Mouse (Mus musculus) kidney, adult 2 months (tissue): ENCODE results near the gene Gm19935. TPM values are rescaled to one million over a fixed set of nuclear protein-coding genes. Genes with fewer than 3 reads are reported as not detected.

Source experiments
- DNase-seq: peaks from one replicate; pipeline ENCODE4 v3.0.0; 2021
- H3K27ac ChIP-seq: fragments of 200-500 bp; 2 replicates; pipeline ENCODE4 v1.5.1; 2012; ENCODE audit warnings: low read depth, low read length, control low read depth, inconsistent platforms; ENCODE audit not compliant: insufficient read depth
- H3K27me3 ChIP-seq: fragments of 200-500 bp; replicated peaks from 2 replicates; pipeline ENCODE4 v1.6.1; 2012; ENCODE audit warnings: mild to moderate bottlenecking, moderate library complexity, low read length, inconsistent platforms; ENCODE audit not compliant: control insufficient read depth, insufficient read depth
- H3K36me3 ChIP-seq: fragments of 200-500 bp; 2 replicates; pipeline ENCODE4 v1.6.1; 2012; ENCODE audit warnings: mild to moderate bottlenecking, moderate library complexity, low read length, inconsistent platforms; ENCODE audit not compliant: control insufficient read depth, insufficient read depth
- H3K4me1 ChIP-seq: fragments of 200-500 bp; 2 replicates; pipeline ENCODE4 v1.6.1; 2011; ENCODE audit warnings: low read length; ENCODE audit not compliant: control insufficient read depth, insufficient read depth
- H3K4me3 ChIP-seq: fragments of 200-500 bp; 2 replicates; pipeline ENCODE4 v1.5.1; 2011; ENCODE audit warnings: mild to moderate bottlenecking, low read depth, low read length, control low read depth; ENCODE audit not compliant: insufficient read depth
- CTCF ChIP-seq: fragments of 200-500 bp; conservative IDR thresholded peaks from 2 replicates; pipeline ENCODE4 v1.5.1; 2011; ENCODE audit warnings: low read depth, mild to moderate bottlenecking, control low read depth, low read length, moderate library complexity, mixed read lengths; ENCODE audit not compliant: insufficient read depth, insufficient read length
- POLR2A ChIP-seq: fragments of 200-500 bp; IDR thresholded peaks from one replicate; pipeline ENCODE4 v1.6.1; 2011; ENCODE audit warnings: low read depth, low read length, control low read depth
- WGBS: fragments of 180-500 bp; shearing (Covaris S2); methylation state at CpG from one replicate; pipeline ENCODE4 v1.1.7; 2018; 5-methylcytosine and 5-hydroxymethylcytosine counted together
- polyA plus RNA-seq: library from polyadenylated mRNA; depleted of rRNA; stranded (reverse); fragments of >200 nt; gene quantifications from 2 replicates; pipeline ENCODE4 v1.2.3, GENCODE M21; 2012; rRNA removed

Gm19935 gene
- polyA plus RNA-seq, 1 experiment: 0.16 TPM

GRCm38 (mm10) chr8:90769791-90770190, 47.4 kb downstream of the Gm19935 start:
- DNase-seq: no peak
- Histone ChIP-seq H3K27me3 (no peaks in the 10 kb centered on the region), H3K4me3 (no peak overlapping the region), H3K4me1 (no peaks in the 10 kb centered on the region), H3K36me3 (no peaks in the 10 kb centered on the region), H3K27ac (no peak overlapping the region)
- no peak for TF ChIP-seq POLR2A
- no peak for TF ChIP-seq CTCF
- 78% methylated on average over 5 of the region's 5 CpGs for WGBS

Other genes starting within 250 kb of the Gm19935 start
- gene Chd9, start 11.0 kb upstream of the Gm19935 start, polyA plus RNA-seq: 224 and 271 TPM in 2 replicates